Mouse (Mus musculus) ZHBTc4 (cell line): ENCODE data around the gene Gm13304.
"Not testable (repeated sequence)": the region's sequence is repeated elsewhere in the genome, so short reads cannot be mapped to it uniquely, and the experiment has no call there.

ENCODE experiments used
- DNase-seq: peaks from one replicate; pipeline ENCODE4 v3.0.0-alpha.2; 2011; ENCODE audit warnings: low read depth, low spot score

Gene Gm13304

DNA sequence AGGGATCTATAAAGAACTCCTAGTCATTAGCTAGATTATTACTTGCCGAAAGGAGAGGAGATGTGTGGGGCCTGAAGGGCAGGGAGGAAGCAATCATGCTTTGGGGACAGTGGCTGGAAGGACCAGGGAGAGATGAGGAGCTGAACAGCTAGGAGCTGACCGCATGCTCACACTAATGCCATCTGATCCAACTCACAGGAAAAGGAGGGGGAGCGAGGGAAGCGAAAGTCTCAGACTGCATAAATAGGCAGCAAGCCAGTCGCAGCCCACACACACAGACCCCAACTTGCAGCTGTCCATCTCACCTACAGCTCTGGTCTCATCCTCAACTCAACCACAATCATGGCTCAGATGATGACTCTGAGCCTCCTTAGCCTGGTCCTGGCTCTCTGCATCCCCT is at the start of gene Gm13304:
Gene Gm13304, plus strand, starts transcription at position 301 of the 400 bp plus-strand sequence.
- not testable (repeated sequence) for DNase-seq

DNA sequence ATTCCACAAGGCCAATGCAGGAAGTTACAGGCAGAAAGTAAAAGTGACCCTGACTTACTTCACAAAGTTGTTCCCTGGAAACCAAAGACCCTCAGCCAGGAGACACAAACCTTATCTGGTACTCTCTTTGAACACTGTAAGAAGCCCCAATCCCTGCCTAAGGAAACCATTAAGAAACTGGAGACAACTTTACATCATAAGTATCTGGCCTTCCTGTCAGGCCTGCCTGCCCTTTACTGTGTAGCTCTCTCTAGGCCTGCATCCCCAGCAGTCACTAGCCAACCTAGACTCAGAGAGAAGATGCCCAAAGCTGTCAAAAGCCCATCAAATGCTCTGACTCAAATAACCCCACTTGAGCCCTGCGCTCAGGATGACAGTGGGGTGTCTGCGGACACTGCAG is 23.7 kb upstream of the Gm13304 start, which contains the start of gene Gm3893:
Gene Gm3893, plus strand, starts transcription at position 301 of the 400 bp plus-strand sequence.
- DNase-seq = not testable (repeated sequence)

DNA sequence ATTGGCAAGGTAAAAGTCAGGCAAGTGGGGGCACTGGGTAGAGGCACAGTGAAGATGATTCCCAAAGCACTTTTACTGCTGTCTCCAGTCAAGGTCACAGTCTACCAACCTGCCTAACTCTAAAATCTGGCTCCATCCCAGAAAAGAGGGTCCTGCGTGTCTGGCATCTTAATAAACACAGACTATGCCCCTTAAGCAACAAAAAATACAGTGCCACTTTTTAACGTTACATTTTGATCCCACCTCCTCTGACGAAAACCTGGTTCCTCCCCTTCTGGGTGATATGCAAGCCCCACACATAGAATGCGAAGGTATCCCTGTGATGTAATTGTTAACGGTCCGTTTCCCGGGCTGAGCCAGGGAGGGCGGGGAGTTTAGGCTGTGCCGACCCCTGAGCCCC is 38.5 kb downstream of the Gm13304 start, which contains the start of gene Gm13306:
Gene Gm13306, plus strand, starts transcription at position 301 of the 400 bp plus-strand sequence.
- DNase-seq = not testable (repeated sequence)
